Mouse (Mus musculus) cerebellum, adult 8-10 months (tissue): Measurements from ENCODE around the gene Sf3b1.

Source experiments
- DNase-seq: peaks from one replicate; pipeline ENCODE4 v3.0.0; 2022

Gene Sf3b1

DNA sequence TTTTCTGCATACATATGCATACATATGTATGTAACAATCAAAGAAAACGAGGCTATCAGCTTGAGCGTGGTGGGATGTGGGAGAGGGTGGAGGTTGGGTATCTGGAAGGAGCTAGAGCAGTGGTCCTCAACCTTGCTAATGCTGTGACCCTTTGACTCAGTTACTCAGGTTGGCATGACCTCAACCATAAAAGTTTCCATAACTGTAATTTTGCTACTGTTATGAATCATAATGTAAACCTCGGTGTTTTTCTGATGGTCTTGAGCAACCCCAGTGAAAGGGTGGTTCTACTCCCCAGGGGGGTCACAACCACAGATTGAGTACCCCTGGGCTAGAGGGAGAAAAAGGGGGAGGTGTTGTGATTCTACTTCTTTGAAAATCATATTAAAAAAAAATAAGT, 91.8 kb downstream of the Sf3b1 start:
- DNase-seq = no peak
